Mouse (Mus musculus) liver, adult 2 months (tissue): ENCODE measurements at regions not wholly inside any gene's neighbourhood (a gene's known extent, or its start where the extent isn't known, plus 50 kb on each side); places are given as distances from the start of the nearest gene placed in this dataset.

Source experiments
- CTCF ChIP-seq: fragments of 200-500 bp; IDR thresholded peaks from 2 replicates; pipeline ENCODE4 v1.5.1; 2011; ENCODE audit warnings: low read depth, low read length, control low read depth
- POLR2A ChIP-seq: fragments of 200-500 bp; IDR thresholded peaks from 2 replicates; pipeline ENCODE4 v1.6.1; 2011; ENCODE audit warnings: low read length, control low read depth; ENCODE audit not compliant: insufficient read depth; ENCODE audit errors: extremely low read depth

DNA sequence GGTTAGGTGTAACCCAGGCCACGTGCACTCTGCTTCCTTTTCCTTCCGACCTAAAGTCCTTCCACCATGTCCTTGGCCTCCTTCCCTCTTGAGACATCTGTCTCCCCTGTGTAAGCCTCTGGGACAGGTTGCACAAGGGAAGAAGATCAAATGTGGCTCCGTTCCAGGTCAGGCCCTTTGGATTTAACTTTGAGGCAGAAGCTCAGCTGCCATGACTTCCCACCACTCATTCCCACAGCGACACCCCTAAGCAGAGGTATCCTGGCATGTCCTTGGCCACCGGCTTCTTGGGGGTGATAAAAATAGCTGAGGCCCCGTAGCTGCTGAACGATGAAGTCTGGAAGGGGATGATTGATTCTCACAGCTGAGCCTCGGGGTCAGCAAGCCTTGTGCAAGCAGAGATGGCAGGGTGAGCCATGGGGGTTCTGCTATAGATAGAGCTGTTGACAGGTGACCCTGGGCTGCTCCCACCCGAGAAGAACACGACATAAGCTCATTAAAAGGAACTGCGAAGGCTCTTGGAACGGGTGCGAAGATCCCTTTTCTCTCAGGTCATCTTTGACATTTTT lies 117.4 kb downstream of the Slc38a6 start:
- TF ChIP-seq CTCF = no peak
- no peak for TF ChIP-seq POLR2A
